28 mouse cellular contexts compared by ENCODE assay signal in the genomic region with DNA sequence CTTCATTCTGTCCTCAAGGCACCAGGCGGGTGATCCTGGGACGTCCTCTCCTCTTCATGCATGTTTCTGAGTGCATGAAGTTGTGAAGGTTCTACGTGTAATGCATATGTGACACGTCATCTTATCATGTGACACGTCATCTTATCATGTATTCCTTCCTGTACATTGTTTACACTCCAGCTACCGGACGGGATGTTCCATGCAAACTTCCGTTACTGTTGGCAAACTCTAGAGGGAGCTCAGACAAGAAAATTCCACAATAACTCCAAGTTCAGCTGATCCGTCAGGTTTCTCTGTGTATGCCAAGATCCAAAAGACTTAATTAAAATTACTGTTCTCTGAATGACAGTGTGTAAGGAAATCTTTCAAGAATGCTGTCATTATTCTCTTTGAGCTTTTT.
DNase-seq lines count a peak whose midpoint lies in the region; ATAC-seq and TF ChIP-seq lines count a peak whose summit lies in the region.
"Had no signal": no experiment of that assay in that cellular context is flagged by ENCODE, and none has a peak within 500 bp of the region (broad histone marks: within the 10 kb centered on the region; RNA-seq: fewer than 3 reads in every experiment).

No protein-coding gene starts in this region.

- H3K4me1 ChIP-seq in heart, postnatal 0 days (ENCODE audit: control insufficient read depth, insufficient read depth), result no peaks in the 10 kb centered on the region
- H3K4me1 ChIP-seq in lung, embryonic 16.5 days (replicated peaks; ENCODE audit: control insufficient read depth, insufficient read depth, low read length), result no peaks in the 10 kb centered on the region
- H3K4me1 ChIP-seq: embryonic facial prominence, embryonic 10.5 days; embryonic facial prominence, embryonic 15.5 days; forebrain, embryonic 13.5 days; heart, embryonic 12.5 days; hindbrain, embryonic 10.5 days; hindbrain, embryonic 15.5 days; megakaryocyte, embryonic 14.5 days; midbrain, embryonic 12.5 days had no signal

- intact Hi-C loops in heart, postnatal 10 days (cut with DNase I), result no loop called here
- intact Hi-C loops in left cerebral cortex, adult 2 months (cut with DNase I), result no loop called here

- peaks cover 52% of the 10 kb centered on the region for H3K36me3 ChIP-seq in heart, postnatal 0 days (replicated peaks; ENCODE audit: control insufficient read depth, insufficient read depth, low read length)
- H3K36me3 ChIP-seq in lung, embryonic 16.5 days (ENCODE audit: control insufficient read depth, insufficient read depth, low read length), result peaks cover 8% of the 10 kb centered on the region; the same call in 1 of the 2 replicates
- H3K36me3 ChIP-seq: embryonic facial prominence, embryonic 10.5 days; hindbrain, embryonic 10.5 days; midbrain, embryonic 12.5 days had no signal

- no peak overlapping the region for H3K9ac ChIP-seq in heart, postnatal 0 days (replicated peaks; ENCODE audit: low read depth, low read length)
- H3K9ac ChIP-seq in lung, embryonic 16.5 days (ENCODE audit: low read length), result no peak overlapping the region
- H3K9ac ChIP-seq: embryonic facial prominence, embryonic 15.5 days; forebrain, embryonic 13.5 days; heart, embryonic 12.5 days; hindbrain, embryonic 15.5 days; midbrain, embryonic 12.5 days had no signal

- H3K27me3 ChIP-seq in heart, postnatal 0 days (ENCODE audit: control insufficient read depth, insufficient read depth, low read length), result no peaks in the 10 kb centered on the region
- H3K27me3 ChIP-seq in lung, embryonic 16.5 days (ENCODE audit: control insufficient read depth, insufficient read depth, low read depth, low read length), result no peaks in the 10 kb centered on the region
- H3K27me3 ChIP-seq: embryonic facial prominence, embryonic 15.5 days; forebrain, embryonic 13.5 days; heart, embryonic 12.5 days; hindbrain, embryonic 15.5 days; megakaryocyte, embryonic 14.5 days; midbrain, embryonic 12.5 days had no signal

- H3K4me3 ChIP-seq in heart, postnatal 0 days (ENCODE audit: low read depth, low read length), result no peak overlapping the region
- no peak overlapping the region for H3K4me3 ChIP-seq in left cerebral cortex, adult 2 months
- H3K4me3 ChIP-seq in lung, embryonic 16.5 days (ENCODE audit: low read length), result no peak overlapping the region
- H3K4me3 ChIP-seq: embryonic facial prominence, embryonic 10.5 days; embryonic facial prominence, embryonic 15.5 days; forebrain, embryonic 13.5 days; heart, embryonic 12.5 days; hindbrain, embryonic 10.5 days; hindbrain, embryonic 15.5 days; megakaryocyte, embryonic 14.5 days; midbrain, embryonic 12.5 days had no signal

- WGBS in heart, postnatal 0 days, result 37% methylated on average over 9 of the region's 9 CpGs
- 33% methylated on average over 9 of the region's 9 CpGs for WGBS in lung, embryonic 16.5 days

- H3K9me3 ChIP-seq in heart, postnatal 0 days (replicated peaks; ENCODE audit: control insufficient read depth, low read length), result no peaks in the 10 kb centered on the region
- H3K9me3 ChIP-seq in lung, embryonic 16.5 days (ENCODE audit: control insufficient read depth, low read length), result no peaks in the 10 kb centered on the region
- H3K9me3 ChIP-seq: embryonic facial prominence, embryonic 10.5 days; embryonic facial prominence, embryonic 15.5 days; forebrain, embryonic 13.5 days; heart, embryonic 12.5 days; hindbrain, embryonic 10.5 days; hindbrain, embryonic 15.5 days; megakaryocyte, embryonic 14.5 days; midbrain, embryonic 12.5 days had no signal

- ATAC-seq in heart, postnatal 0 days (ENCODE audit: insufficient read depth, low read depth), result 0 out of 2 replicates have a peak, but pooled peaks have one; percentile 24
- ATAC-seq in lung, embryonic 16.5 days (ENCODE audit: low read depth), result 0 out of 2 replicates have a peak, but pooled peaks have one; percentile 34
- ATAC-seq: forebrain, embryonic 13.5 days; inflammation-experienced regulatory T-cells, adult 6 months had no signal

- no peak for TF ChIP-seq EP300 in heart, postnatal 0 days (IDR thresholded peaks at IDR 0.05; ENCODE audit: low read depth)

- no peak overlapping the region for H3K27ac ChIP-seq in heart, postnatal 0 days (ENCODE audit: low read depth)
- H3K27ac ChIP-seq in left cerebral cortex, adult 2 months, result no peak overlapping the region
- no peak overlapping the region for H3K27ac ChIP-seq in lung, embryonic 16.5 days (ENCODE audit: low read length)
- H3K27ac ChIP-seq: embryonic facial prominence, embryonic 10.5 days; embryonic facial prominence, embryonic 15.5 days; forebrain, embryonic 13.5 days; hindbrain, embryonic 10.5 days; hindbrain, embryonic 15.5 days; midbrain, embryonic 12.5 days had no signal

- DNase-seq in heart, postnatal 0 days (ENCODE audit: low spot score), result peak; percentile 41
- no peak for DNase-seq in heart, postnatal 10 days
- no peak for DNase-seq in left cerebral cortex, adult 2 months (ENCODE audit: extremely low spot score in 1 of 2, low spot score in 2 of 2)
- DNase-seq in left cerebral cortex, adult 8-10 months (ENCODE audit: low spot score in 2 of 2), result no peak
- no peak for DNase-seq in lung, postnatal 14 days
- DNase-seq in brain, adult 2 months (ENCODE audit: low read depth, low spot score), result peak; percentile 24
- no peak for DNase-seq in adrenal gland, adult 8-10 months
- DNase-seq: adrenal gland, postnatal 36 days; cerebellum, adult 2 months; cerebellum, postnatal 14 days; gastrocnemius, postnatal 14 days; heart, adult 11 months; heart, postnatal 14 days; kidney, adult 8-10 months; kidney, postnatal 36 days; layer of hippocampus, postnatal 36 days; thymus, postnatal 4 days had no signal

- peak; percentile 20 for TF ChIP-seq CTCF in heart, postnatal 0 days (IDR thresholded peaks at IDR 0.05; ENCODE audit: low read depth)
- TF ChIP-seq CTCF in left cerebral cortex, adult 2 months (IDR thresholded peaks at IDR 0.05), result peak; percentile 5

- H3K4me2 ChIP-seq in heart, postnatal 0 days (ENCODE audit: low read depth, low read length), result no peak overlapping the region
- no peak overlapping the region for H3K4me2 ChIP-seq in lung, embryonic 16.5 days (ENCODE audit: low read depth, low read length)
- H3K4me2 ChIP-seq: embryonic facial prominence, embryonic 15.5 days; forebrain, embryonic 13.5 days; heart, embryonic 12.5 days; hindbrain, embryonic 15.5 days; liver, embryonic 11.5 days; midbrain, embryonic 12.5 days had no signal

Comparison
In these comparisons a context has a peak if more than half of its experiments do, and no peak if none do; other contexts are left out.
1. DNase-seq: peak in heart, postnatal 0 days (single experiment) and brain, adult 2 months (single experiment); none in heart, postnatal 10 days (0 of 2), left cerebral cortex, adult 2 months (0 of 2), left cerebral cortex, adult 8-10 months (0 of 2), lung, postnatal 14 days (single experiment) and adrenal gland, adult 8-10 months (single experiment).